Mouse (Mus musculus): ENCODE data around the gene Slco3a1. TPM values are rescaled to one million over a fixed set of nuclear protein-coding genes. Genes with fewer than 3 reads are reported as not detected.

Slco3a1 gene
- total and polyA plus RNA-seq, 3 experiments: 0.04 to 0.35 TPM; not detected in 1

- Histone ChIP-seq H3K9me3 (replicated peaks; ENCODE audit: low read length) (peaks cover 29% of the 10 kb centered on the region), H3K79me2 (replicated peaks; ENCODE audit: control insufficient read depth, extremely low read depth, insufficient read depth, poor library complexity, severe bottlenecking) (no peaks in the 10 kb centered on the region), H3K27me3 (replicated peaks) (no peaks in the 10 kb centered on the region), H3K27ac (ENCODE audit: insufficient read depth, low read depth) (no peak overlapping the region), H3K4me1 (ENCODE audit: control insufficient read depth in 1 of 2, insufficient read depth in 2 of 2) (peaks cover 0 to 13% of the 10 kb centered on the region in 2 experiments; a peak in 2 of 4 replicates), H3K9ac (ENCODE audit: insufficient read depth, low read depth) (no peak overlapping the region), H3K36me3 (replicated peaks in 1 of 2; ENCODE audit: control insufficient read depth in 1 of 2, insufficient read depth in 1 of 2, low read length in 1 of 2) (no peaks in the 10 kb centered on the region), H3K4me3 (replicated peaks in 1 of 3; ENCODE audit: low read depth in 2 of 3, low read length in 2 of 3, poor library complexity in 1 of 3) (no peak overlapping the region), H3K4me2 (ENCODE audit: insufficient read depth, low read depth, poor library complexity, severe bottlenecking) (no peak overlapping the region)
- dilution Hi-C loops (cut with MboI; ENCODE audit: extremely low pct_ligation_motif_present, extremely low pct_unique_long_range_greater_than_20kb, low sequenced_read_pairs) (no loop called here), in situ Hi-C loops (cut with MboI; ENCODE audit: low pct_ligation_motif_present, low pct_unique_long_range_greater_than_20kb, low sequenced_read_pairs) (no loop called here)
- TF ChIP-seq ZMIZ1 (IDR thresholded peaks at IDR 0.05; ENCODE audit: low read depth, low read length) (no peak), IRF4 (IDR thresholded peaks at IDR 0.05; ENCODE audit: low read depth, low read length) (no peak), ZNF384 (IDR thresholded peaks at IDR 0.05; ENCODE audit: low read depth, low read length) (no peak), SMC3 (IDR thresholded peaks at IDR 0.05; ENCODE audit: low read depth, low read length) (no peak), NRF1 (IDR thresholded peaks at IDR 0.05; ENCODE audit: low read depth, low read length) (no peak), UBTF (IDR thresholded peaks at IDR 0.05; ENCODE audit: low read depth, low read length) (no peak), POLR2A (IDR thresholded peaks at IDR 0.05; ENCODE audit: low read depth, low read length) (no peak), MAZ (IDR thresholded peaks at IDR 0.05; ENCODE audit: low read depth, low read length) (no peak), RCOR1 (conservative IDR thresholded peaks at IDR 0.05; ENCODE audit: low read depth, low read length) (no peak), MAX (IDR thresholded peaks at IDR 0.05; ENCODE audit: low read length) (no peak)
- no peak for DNase-seq (ENCODE audit: extremely low read depth)
These were observed 66.4 kb downstream of the Slco3a1 start for GRCm38 (mm10) chr7:74488141-74488540.

- H3K36me3 ChIP-seq (replicated peaks in 1 of 2; ENCODE audit: control insufficient read depth in 1 of 2, insufficient read depth in 1 of 2, low read length in 1 of 2): no peaks in the 10 kb centered on the region
- H3K79me2 ChIP-seq (replicated peaks; ENCODE audit: control insufficient read depth, extremely low read depth, insufficient read depth, poor library complexity, severe bottlenecking): no peaks in the 10 kb centered on the region
- DNase-seq (ENCODE audit: extremely low read depth): no peak
- H3K9me3 ChIP-seq (replicated peaks; ENCODE audit: low read length): peaks cover 32% of the 10 kb centered on the region
- dilution Hi-C loops (cut with MboI; ENCODE audit: extremely low pct_ligation_motif_present, extremely low pct_unique_long_range_greater_than_20kb, low sequenced_read_pairs): no loop called here
- H3K9ac ChIP-seq (ENCODE audit: insufficient read depth, low read depth): no peak overlapping the region
- H3K4me1 ChIP-seq (ENCODE audit: control insufficient read depth in 1 of 2, insufficient read depth in 2 of 2): peaks cover 0 to 13% of the 10 kb centered on the region in 2 experiments; a peak in 2 of 4 replicates
- H3K27ac ChIP-seq (ENCODE audit: insufficient read depth, low read depth): no peak overlapping the region
- no peak for TF ChIP-seq ZNF384 (IDR thresholded peaks at IDR 0.05; ENCODE audit: low read depth, low read length)
- no peak for TF ChIP-seq SMC3 (IDR thresholded peaks at IDR 0.05; ENCODE audit: low read depth, low read length)
- TF ChIP-seq NRF1 (IDR thresholded peaks at IDR 0.05; ENCODE audit: low read depth, low read length): no peak
- TF ChIP-seq EP300 (IDR thresholded peaks at IDR 0.05; ENCODE audit: low read length): no peak
- TF ChIP-seq ELF1 (IDR thresholded peaks at IDR 0.05; ENCODE audit: low read depth, low read length): no peak
- TF ChIP-seq KAT2A (IDR thresholded peaks at IDR 0.05; ENCODE audit: insufficient replicate concordance, low read length): no peak
- no peak for TF ChIP-seq MEF2A (IDR thresholded peaks at IDR 0.05; ENCODE audit: borderline replicate concordance, low read depth, low read length)
- TF ChIP-seq JUND (conservative IDR thresholded peaks at IDR 0.05; ENCODE audit: low read depth, low read length): no peak
- TF ChIP-seq MAX (IDR thresholded peaks at IDR 0.05; ENCODE audit: low read length): no peak
- no peak for TF ChIP-seq POLR2A (IDR thresholded peaks at IDR 0.05; ENCODE audit: low read depth, low read length)
- no peak for TF ChIP-seq UBTF (IDR thresholded peaks at IDR 0.05; ENCODE audit: low read depth, low read length)
- no peak for TF ChIP-seq ZKSCAN1 (IDR thresholded peaks at IDR 0.05; ENCODE audit: borderline replicate concordance, low read depth, low read length)
- TF ChIP-seq PAX5 (IDR thresholded peaks at IDR 0.05; ENCODE audit: low read length): no peak
- no peak for TF ChIP-seq E2F4 (IDR thresholded peaks at IDR 0.05; ENCODE audit: insufficient replicate concordance, low read depth, low read length)
- TF ChIP-seq ETS1 (conservative IDR thresholded peaks at IDR 0.05; ENCODE audit: low read depth, low read length): no peak
- H3K4me2 ChIP-seq (ENCODE audit: insufficient read depth, low read depth, poor library complexity, severe bottlenecking): no peak overlapping the region
- H3K4me3 ChIP-seq (replicated peaks in 1 of 3; ENCODE audit: low read depth in 2 of 3, low read length in 2 of 3, poor library complexity in 1 of 3): no peak overlapping the region
- no peaks in the 10 kb centered on the region for H3K27me3 ChIP-seq (replicated peaks)
- in situ Hi-C loops (cut with MboI; ENCODE audit: low pct_ligation_motif_present, low pct_unique_long_range_greater_than_20kb, low sequenced_read_pairs): no loop called here
These were observed 66.9 kb downstream of the Slco3a1 start for GRCm38 (mm10) chr7:74487727-74488126.
